Mouse (Mus musculus) Muller cell, postnatal 12 days (primary cell): Measurements from ENCODE around the gene Srsy.
"Not testable (repeated sequence)": the region's sequence is repeated elsewhere in the genome, so short reads cannot be mapped to it uniquely, and the experiment has no call there.

Experiments used
- DNase-seq: peaks from one replicate; pipeline ENCODE4 v3.0.0-alpha.2; 2015; ENCODE audit errors: inconsistent ontology term

Gene Srsy

DNA sequence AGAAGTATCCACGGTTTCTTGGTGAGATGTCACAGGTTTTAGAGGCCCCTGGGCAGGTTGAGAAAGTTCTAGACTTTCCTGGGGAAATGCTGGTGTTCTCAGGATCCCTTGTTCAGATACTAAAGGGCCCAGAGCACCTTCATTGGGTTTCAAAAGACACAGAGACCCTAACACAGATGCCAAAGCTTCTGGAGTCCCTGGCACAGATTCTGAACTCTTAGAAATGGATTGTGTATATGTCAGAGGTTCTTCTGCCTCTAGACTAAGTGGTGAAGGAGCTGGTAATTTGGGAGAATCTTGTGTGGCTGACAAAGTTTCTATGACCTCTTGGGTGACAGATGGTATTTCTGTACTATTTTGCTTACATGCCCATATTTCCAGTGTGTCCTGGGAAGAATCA lies at the start of gene Srsy:
Gene Srsy (minus strand): TSS at position 101 of the 400 bp plus-strand sequence.
- not testable (repeated sequence) for DNase-seq
